Mouse (Mus musculus) intestine, embryonic 15.5 days (tissue): Measurements from ENCODE around the gene Egr2. TPM values are rescaled to one million over a fixed set of nuclear protein-coding genes. Genes with fewer than 3 reads are reported as not detected.

ENCODE experiments used
- ATAC-seq: fragments of 200-750 bp; cut with Nextera tagmentation; 2 replicates; pipeline ENCODE4 v1.8.0; 2017; ENCODE audit warnings: moderate TSS enrichment, moderate library complexity
- H3K27ac ChIP-seq: fragments of 300-500 bp; sonication (generic); 2 replicates; pipeline ENCODE4 v1.5.1; 2015; ENCODE audit warnings: mild to moderate bottlenecking, inconsistent platforms
- H3K27me3 ChIP-seq: fragments of 300-500 bp; sonication (generic); replicated peaks from 2 replicates; pipeline ENCODE4 v1.6.1; 2015; ENCODE audit warnings: inconsistent platforms
- H3K36me3 ChIP-seq: fragments of 300-500 bp; sonication (generic); 2 replicates; pipeline ENCODE4 v1.6.1; 2015; ENCODE audit warnings: inconsistent platforms
- H3K4me1 ChIP-seq: fragments of 300-500 bp; sonication (generic); replicated peaks from 2 replicates; pipeline ENCODE4 v1.6.1; 2015; ENCODE audit warnings: inconsistent platforms
- H3K4me2 ChIP-seq: fragments of 300-500 bp; sonication (generic); replicated peaks from 2 replicates; pipeline ENCODE4 v1.6.1; 2015; ENCODE audit warnings: mild to moderate bottlenecking, inconsistent platforms
- H3K4me3 ChIP-seq: fragments of 300-500 bp; sonication (generic); replicated peaks from 2 replicates; pipeline ENCODE4 v1.5.1; 2015; ENCODE audit warnings: inconsistent platforms
- H3K9ac ChIP-seq: fragments of 300-500 bp; sonication (generic); 2 replicates; pipeline ENCODE4 v1.6.1; 2015; ENCODE audit warnings: inconsistent platforms
- H3K9me3 ChIP-seq: fragments of 300-500 bp; sonication (generic); 2 replicates; pipeline ENCODE4 v1.6.1; 2016; ENCODE audit warnings: inconsistent platforms
- WGBS: fragments of 180-500 bp; shearing (Covaris S2); methylation state at CpG from one replicate; pipeline ENCODE4 v1.1.7; 2015; 5-methylcytosine and 5-hydroxymethylcytosine counted together
- polyA plus RNA-seq: library from polyadenylated mRNA; unstranded; fragments of >200 nt; fragmentation: Nextera tagmentation; extraction: Ambion mirVana; gene quantifications from 2 replicates; pipeline ENCODE4 v1.2.1, GENCODE M21; 2015

Gene Egr2
- polyA plus RNA-seq, 1 experiment from 2014 or later = 0.26 TPM

GRCm38 (mm10) chr10:67518733-67519132 lies 16.5 kb upstream of the Egr2 start:
- Histone ChIP-seq H3K4me3 (no peak overlapping the region), H3K27ac (no peak overlapping the region), H3K9ac (no peak overlapping the region), H3K4me2 (no peak overlapping the region), H3K36me3 (no peaks in the 10 kb centered on the region), H3K4me1 (no peaks in the 10 kb centered on the region), H3K9me3 (no peaks in the 10 kb centered on the region), H3K27me3 (no peaks in the 10 kb centered on the region)
- no peak for ATAC-seq
- 85% methylated on average over 3 of the region's 3 CpGs for WGBS

GRCm38 (mm10) chr10:67524130-67524529 lies 11.1 kb upstream of the Egr2 start:
- Histone ChIP-seq H3K36me3 (no peaks in the 10 kb centered on the region), H3K27me3 (no peaks in the 10 kb centered on the region), H3K4me2 (no peak overlapping the region), H3K4me1 (no peaks in the 10 kb centered on the region), H3K27ac (no peak overlapping the region), H3K9ac (no peak overlapping the region), H3K4me3 (no peak overlapping the region), H3K9me3 (no peaks in the 10 kb centered on the region)
- WGBS = 80% methylated on average over 3 of the region's 3 CpGs
- ATAC-seq = no peak

GRCm38 (mm10) chr10:67524694-67525093 lies 10.6 kb upstream of the Egr2 start:
- no peak overlapping the region for H3K27ac ChIP-seq
- no peaks in the 10 kb centered on the region for H3K4me1 ChIP-seq
- H3K36me3 ChIP-seq = no peaks in the 10 kb centered on the region
- 86% methylated on average over 7 of the region's 7 CpGs for WGBS
- no peaks in the 10 kb centered on the region for H3K27me3 ChIP-seq
- no peak overlapping the region for H3K9ac ChIP-seq
- H3K4me3 ChIP-seq = no peak overlapping the region
- no peaks in the 10 kb centered on the region for H3K9me3 ChIP-seq
- no peak for ATAC-seq
- H3K4me2 ChIP-seq = no peak overlapping the region

GRCm38 (mm10) chr10:67526435-67526834 lies 8.8 kb upstream of the Egr2 start:
- Histone ChIP-seq H3K9ac (no peak overlapping the region), H3K27ac (no peak overlapping the region), H3K36me3 (no peaks in the 10 kb centered on the region), H3K4me1 (no peaks in the 10 kb centered on the region), H3K9me3 (no peaks in the 10 kb centered on the region), H3K27me3 (no peaks in the 10 kb centered on the region; the same call in 1 of the 2 replicates), H3K4me3 (no peak overlapping the region), H3K4me2 (no peak overlapping the region)
- ATAC-seq = no peak
- WGBS = 83% methylated on average over 9 of the region's 9 CpGs

GRCm38 (mm10) chr10:67529769-67530168 lies 5.5 kb upstream of the Egr2 start:
- no peaks in the 10 kb centered on the region for H3K9me3 ChIP-seq
- no peaks in the 10 kb centered on the region for H3K4me1 ChIP-seq
- no peak overlapping the region for H3K4me2 ChIP-seq
- no peaks in the 10 kb centered on the region for H3K36me3 ChIP-seq
- ATAC-seq = no peak
- no peak overlapping the region for H3K4me3 ChIP-seq
- 67% methylated on average over 4 of the region's 4 CpGs for WGBS
- peaks cover 15% of the 10 kb centered on the region for H3K27me3 ChIP-seq
- no peak overlapping the region for H3K27ac ChIP-seq
- H3K9ac ChIP-seq = no peak overlapping the region

- Histone ChIP-seq H3K4me3 (peak overlapping the region; percentile 67), H3K4me2 (peak overlapping the region; percentile 98), H3K4me1 (peaks cover 33% of the 10 kb centered on the region), H3K27me3 (peaks cover 60% of the 10 kb centered on the region), H3K9me3 (no peaks in the 10 kb centered on the region), H3K27ac (no peak overlapping the region), H3K36me3 (no peaks in the 10 kb centered on the region), H3K9ac (0 out of 2 replicates have a peak overlapping the region, but pooled peaks have one; percentile 31)
- peak; percentile 42 for ATAC-seq
- WGBS = under 1% methylated on average over 35 of the region's 35 CpGs
These were observed 697 bp downstream of the Egr2 start for GRCm38 (mm10) chr10:67535972-67536371.

- H3K36me3 ChIP-seq = no peaks in the 10 kb centered on the region
- H3K4me1 ChIP-seq = peaks cover 33% of the 10 kb centered on the region
- no peak overlapping the region for H3K27ac ChIP-seq
- WGBS = under 1% methylated on average over 18 of the region's 32 CpGs
- H3K27me3 ChIP-seq = peaks cover 65% of the 10 kb centered on the region
- peak overlapping the region; percentile 98 for H3K4me2 ChIP-seq
- no peaks in the 10 kb centered on the region for H3K9me3 ChIP-seq
- peak overlapping the region; percentile 31; the same call in 1 of the 2 replicates for H3K9ac ChIP-seq
- peak overlapping the region; percentile 67 for H3K4me3 ChIP-seq
- peak; percentile 42 for ATAC-seq
These were observed 1.4 kb downstream of the Egr2 start for GRCm38 (mm10) chr10:67536621-67537141.

GRCm38 (mm10) chr10:67537151-67537994 lies 2.1 kb downstream of the Egr2 start:
- peak overlapping the region; percentile 98 for H3K4me2 ChIP-seq
- peaks cover 65% of the 10 kb centered on the region for H3K27me3 ChIP-seq
- under 1% methylated on average over 51 of the region's 51 CpGs for WGBS
- peaks cover 33% of the 10 kb centered on the region for H3K4me1 ChIP-seq
- peak overlapping the region; percentile 59 for H3K9ac ChIP-seq
- H3K27ac ChIP-seq = peak overlapping the region; percentile 77
- H3K36me3 ChIP-seq = no peaks in the 10 kb centered on the region
- ATAC-seq = peak; percentile 93
- peak overlapping the region; percentile 67 for H3K4me3 ChIP-seq
- no peaks in the 10 kb centered on the region for H3K9me3 ChIP-seq

GRCm38 (mm10) chr10:67538106-67538505 lies 2.8 kb downstream of the Egr2 start:
- WGBS = under 1% methylated on average over 19 of the region's 19 CpGs
- peaks cover 33% of the 10 kb centered on the region for H3K4me1 ChIP-seq
- no peaks in the 10 kb centered on the region for H3K9me3 ChIP-seq
- no peak overlapping the region; the same call in 1 of the 2 replicates for H3K9ac ChIP-seq
- H3K4me2 ChIP-seq = peak overlapping the region; percentile 98
- peak overlapping the region; percentile 67 for H3K4me3 ChIP-seq
- ATAC-seq = no peak
- no peak overlapping the region for H3K27ac ChIP-seq
- peaks cover 65% of the 10 kb centered on the region for H3K27me3 ChIP-seq
- H3K36me3 ChIP-seq = no peaks in the 10 kb centered on the region

- no peaks in the 10 kb centered on the region for H3K9me3 ChIP-seq
- no peak for ATAC-seq
- no peak overlapping the region for H3K27ac ChIP-seq
- 2% methylated on average over 50 of the region's 50 CpGs for WGBS
- peak overlapping the region; percentile 98 for H3K4me2 ChIP-seq
- H3K36me3 ChIP-seq = no peaks in the 10 kb centered on the region
- no peak overlapping the region for H3K9ac ChIP-seq
- H3K4me3 ChIP-seq = peak overlapping the region; percentile 67
- H3K27me3 ChIP-seq = peaks cover 58% of the 10 kb centered on the region
- peaks cover 33% of the 10 kb centered on the region for H3K4me1 ChIP-seq
These were observed 3.5 kb downstream of the Egr2 start for GRCm38 (mm10) chr10:67538585-67539400.

- Histone ChIP-seq H3K9me3 (no peaks in the 10 kb centered on the region), H3K9ac (no peak overlapping the region), H3K27ac (no peak overlapping the region), H3K27me3 (peaks cover 53% of the 10 kb centered on the region), H3K4me3 (no peak overlapping the region), H3K4me1 (peaks cover 33% of the 10 kb centered on the region), H3K4me2 (no peak overlapping the region), H3K36me3 (no peaks in the 10 kb centered on the region)
- 27% methylated on average over 2 of the region's 6 CpGs for WGBS
- no peak for ATAC-seq
These were observed 4.1 kb downstream of the Egr2 start for GRCm38 (mm10) chr10:67539401-67539730.

GRCm38 (mm10) chr10:67540591-67540990 lies 5.3 kb downstream of the Egr2 start:
- Histone ChIP-seq H3K9me3 (no peaks in the 10 kb centered on the region), H3K4me2 (no peak overlapping the region), H3K4me1 (peaks cover 26% of the 10 kb centered on the region), H3K27ac (no peak overlapping the region), H3K36me3 (no peaks in the 10 kb centered on the region), H3K4me3 (no peak overlapping the region), H3K9ac (no peak overlapping the region), H3K27me3 (peaks cover 41% of the 10 kb centered on the region)
- WGBS = 23% methylated on average over 19 of the region's 19 CpGs
- ATAC-seq = no peak
